Mouse (Mus musculus) C2C12 (cell line): ENCODE data around the gene Smg1. TPM values are rescaled to one million over a fixed set of nuclear protein-coding genes. Genes with fewer than 3 reads are reported as not detected.

Experiments used
- H3K27me3 ChIP-seq: one replicate; pipeline ENCODE4 v1.6.1; 2011; ENCODE audit not compliant: control insufficient read depth, insufficient read depth, insufficient read length
- H3K36me3 ChIP-seq: one replicate; pipeline ENCODE4 v1.6.1; 2011; ENCODE audit not compliant: control insufficient read depth, insufficient read depth
- H3K4me3 ChIP-seq: one replicate; pipeline ENCODE4 v1.5.1; 2011; ENCODE audit warnings: mild to moderate bottlenecking, control low read depth; ENCODE audit not compliant: poor library complexity, insufficient read depth, severe bottlenecking
- H3K79me2 ChIP-seq: one replicate; pipeline ENCODE4 v1.6.1; 2011; ENCODE audit not compliant: control insufficient read depth, insufficient read depth
- H3K79me3 ChIP-seq: one replicate; pipeline ENCODE4 v1.6.1; 2011; ENCODE audit warnings: low read depth, control low read depth
- H3ac ChIP-seq: one replicate; pipeline ENCODE3; 2011; ENCODE audit warnings: low read depth; ENCODE audit not compliant: control insufficient read depth, insufficient read length
- CEBPB ChIP-seq: IDR thresholded peaks from one replicate; pipeline ENCODE4 v1.6.1; 2011; ENCODE audit warnings: low read depth, mild to moderate bottlenecking, control low read depth, moderate library complexity
- CTCF ChIP-seq: IDR thresholded peaks from one replicate; pipeline ENCODE4 v1.5.1; 2011; ENCODE audit not compliant: control insufficient read depth, insufficient read depth, insufficient read length
- FOSL1 ChIP-seq: IDR thresholded peaks from one replicate; pipeline ENCODE4 v1.8.0; 2011; ENCODE audit warnings: mild to moderate bottlenecking, low read length; ENCODE audit not compliant: poor library complexity, insufficient read depth, severe bottlenecking
- MAX ChIP-seq: IDR thresholded peaks from one replicate; pipeline ENCODE4 v1.6.1; 2011; ENCODE audit warnings: mild to moderate bottlenecking, control low read depth
- MYOD1 ChIP-seq: IDR thresholded peaks from one replicate; pipeline ENCODE4 v1.6.1; 2011; ENCODE audit warnings: low read depth; ENCODE audit not compliant: control insufficient read depth, insufficient read length
- MYOG ChIP-seq: IDR thresholded peaks from one replicate; pipeline ENCODE4 v1.6.1; 2011; ENCODE audit not compliant: control insufficient read depth, insufficient read length; ENCODE audit errors: extremely low read depth
- USF1 ChIP-seq: IDR thresholded peaks from one replicate; pipeline ENCODE4 v1.6.1; 2011; ENCODE audit warnings: low read depth, mild to moderate bottlenecking, control low read depth, moderate library complexity
- polyA plus RNA-seq: library from polyadenylated mRNA; unstranded; fragments of >200 nt; fragmentation: generic; extraction: Trizol; gene quantifications from one replicate; pipeline ENCODE4 v1.2.1, GENCODE M21; 2012; ENCODE audit warnings: missing spikeins

Gene Smg1
- polyA plus RNA-seq, 1 experiment, result 9.3 TPM

GRCm38 (mm10) chr7:118116787-118117538 is 126.5 kb downstream of the Smg1 start:
- Histone ChIP-seq H3K79me3 (peaks cover 40% of the 10 kb centered on the region), H3K36me3 (peaks cover 68% of the 10 kb centered on the region), H3ac (no peak overlapping the region), H3K27me3 (no peaks in the 10 kb centered on the region), H3K4me3 (no peak overlapping the region), H3K79me2 (peaks cover 46% of the 10 kb centered on the region)
- TF ChIP-seq MYOG (no peak), CEBPB (no peak), MAX (no peak), FOSL1 (no peak)

GRCm38 (mm10) chr7:118115877-118116568 is 127.4 kb downstream of the Smg1 start, which contains the start of gene Rps15a:
Gene Rps15a (minus strand): TSS chr7:118116188.
- peak within 1 kb of the TSS; percentile 93 for H3ac ChIP-seq
- H3K36me3 ChIP-seq, result peaks cover 71% of the 10 kb centered on the region

GRCm38 (mm10) chr7:118115533-118115876 is 128.0 kb downstream of the Smg1 start:
- Histone ChIP-seq H3ac (peak overlapping the region; percentile 93), H3K36me3 (peaks cover 71% of the 10 kb centered on the region), H3K79me2 (peaks cover 56% of the 10 kb centered on the region), H3K4me3 (peak overlapping the region; percentile 80), H3K27me3 (no peaks in the 10 kb centered on the region), H3K79me3 (peaks cover 54% of the 10 kb centered on the region)
- TF ChIP-seq MYOG (no peak), FOSL1 (no peak), CTCF (no peak), MAX (no peak), CEBPB (no peak), USF1 (no peak), MYOD1 (no peak)

More at GRCm38 (mm10) chr7:118115877-118116568, 127.4 kb downstream of the Smg1 start, which contains the start of gene Rps15a:
- peaks cover 51% of the 10 kb centered on the region for H3K79me2 ChIP-seq
- peaks cover 49% of the 10 kb centered on the region for H3K79me3 ChIP-seq
- no peaks in the 10 kb centered on the region for H3K27me3 ChIP-seq
- no peak for TF ChIP-seq CEBPB
- no peak for TF ChIP-seq MAX
- TF ChIP-seq MYOG, result no peak
- TF ChIP-seq CTCF, result no peak
- TF ChIP-seq FOSL1, result no peak
- TF ChIP-seq MYOD1, result no peak
- TF ChIP-seq USF1, result no peak
- peak within 1 kb of the TSS; percentile 80 for H3K4me3 ChIP-seq

GRCm38 (mm10) chr7:118113541-118114297 is 129.8 kb downstream of the Smg1 start:
- Histone ChIP-seq H3K36me3 (peaks cover 71% of the 10 kb centered on the region), H3K79me3 (peaks cover 69% of the 10 kb centered on the region), H3K79me2 (peaks cover 74% of the 10 kb centered on the region), H3ac (peak overlapping the region; percentile 51), H3K4me3 (peak overlapping the region; percentile 80), H3K27me3 (no peaks in the 10 kb centered on the region)
- no peak for TF ChIP-seq MYOG
- TF ChIP-seq CEBPB, result no peak
- no peak for TF ChIP-seq MYOD1
- no peak for TF ChIP-seq MAX
- TF ChIP-seq USF1, result no peak
- no peak for TF ChIP-seq CTCF
- no peak for TF ChIP-seq FOSL1

GRCm38 (mm10) chr7:118111128-118111527 is 132.3 kb downstream of the Smg1 start:
- Histone ChIP-seq H3K36me3 (peaks cover 92% of the 10 kb centered on the region), H3K27me3 (no peaks in the 10 kb centered on the region), H3K4me3 (no peak overlapping the region), H3K79me2 (peaks cover 84% of the 10 kb centered on the region), H3K79me3 (peaks cover 73% of the 10 kb centered on the region), H3ac (no peak overlapping the region)
- TF ChIP-seq USF1 (no peak), FOSL1 (no peak), CTCF (no peak), MAX (no peak), CEBPB (no peak), MYOD1 (no peak), MYOG (no peak)
